Mouse (Mus musculus): Measurements from ENCODE around the gene Krt75. TPM values are rescaled to one million over a fixed set of nuclear protein-coding genes. Genes with fewer than 3 reads are reported as not detected.
"Not testable (repeated sequence)": the region's sequence is repeated elsewhere in the genome, so short reads cannot be mapped to it uniquely, and the experiment has no call there.

The Krt75 gene
- total RNA-seq, 4 experiments from 2014 or later = not detected

DNA sequence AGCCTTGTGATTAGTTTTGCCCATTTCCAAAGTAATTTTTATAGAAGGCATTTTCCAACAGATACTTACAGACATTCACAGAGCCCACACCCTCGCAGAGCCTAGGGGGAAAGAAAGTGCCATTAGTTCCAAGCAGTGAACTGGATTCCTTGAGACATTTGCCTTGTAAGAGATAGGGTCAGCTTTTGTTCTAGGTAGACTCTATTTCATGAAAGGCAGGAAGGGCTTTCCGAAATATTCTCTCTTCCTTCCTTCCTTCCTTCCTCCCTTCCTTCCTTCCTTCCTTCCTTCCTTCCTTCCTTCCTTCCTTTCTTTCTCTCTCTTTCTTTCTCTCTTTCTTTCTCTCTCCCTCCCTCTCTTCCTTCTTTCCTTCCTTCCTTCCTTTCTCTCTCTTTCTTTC, 56.5 kb downstream of the Krt75 start, which contains the start of gene Gm49425:
Gene Gm49425 (minus strand): TSS at position 101 of the 400 bp plus-strand sequence.
- DNase-seq (ENCODE audit: low spot score in 2 of 2) = not testable (repeated sequence)

Small RNA genes within 50 kb of the gene (microRNA-seq; reads per million reads assigned to microRNA genes)
- 0 reads per million in 2 experiments for gene Gm44393
- gene Gm44460 = 0 reads per million in 2 experiments

Other genes starting within 250 kb of the Krt75 start
- gene Krt80, start 203.7 kb downstream of the Krt75 start, total RNA-seq (2022) = 1 to 10 TPM; 3.4 to 5.1 (median 4.2) TPM
- under 1 TPM in 3 of 4 experiments, not detected in 1; 0.15 to 0.65 (median 0.19) TPM for gene Krt7, start 162.9 kb downstream of the Krt75 start, total RNA-seq (2022)
- gene Krt87, start 135.1 kb downstream of the Krt75 start, total RNA-seq (2022) = under 1 TPM in 1 of 4 experiments, not detected in 3; 0.21 TPM
- gene Krt88, start 126.2 kb downstream of the Krt75 start, total RNA-seq (2022) = not detected
- gene Krt81, start 110.2 kb downstream of the Krt75 start, total RNA-seq (2022) = not detected
- not detected for gene Krt86, start 100.4 kb downstream of the Krt75 start, total RNA-seq (2022)
- gene Krt83, start 82.4 kb downstream of the Krt75 start, total RNA-seq (2022) = not detected
- not detected for gene Gm49425, start 56.6 kb downstream of the Krt75 start, total RNA-seq (2022)
- gene Krt84, start 41.1 kb downstream of the Krt75 start, total RNA-seq (2022) = not detected
- gene Krt82, start 23.2 kb downstream of the Krt75 start, total RNA-seq (2022) = not detected
- gene Krt90, start 11.0 kb downstream of the Krt75 start, total RNA-seq (2022) = not detected
- not detected for gene Gm5414, start 54.3 kb upstream of the Krt75 start, total RNA-seq (2022)
- not detected for gene Gm5478, start 73.5 kb upstream of the Krt75 start, total RNA-seq (2022)
- gene Krt6b, start 106.4 kb upstream of the Krt75 start, total RNA-seq (2022) = not detected
- not detected for gene Krt6a, start 120.4 kb upstream of the Krt75 start, total RNA-seq (2022)
- gene Krt5, start 139.0 kb upstream of the Krt75 start, total RNA-seq (2022) = not detected
- not detected for gene Krt71, start 169.2 kb upstream of the Krt75 start, total RNA-seq (2022)
- not detected for gene Krt72, start 212.6 kb upstream of the Krt75 start, total RNA-seq (2022)
- gene Krt73, start 228.4 kb upstream of the Krt75 start, total RNA-seq (2022) = 1 to 10 TPM in 3 of 4 experiments, under 1 TPM in 1; 0.76 to 1.4 (median 1.1) TPM
- under 1 TPM; 0.17 to 0.82 (median 0.39) TPM for gene Krt2, start 244.3 kb upstream of the Krt75 start, total RNA-seq (2022)

Data from left cerebral cortex, adult 8-10 months (tissue).